Mouse (Mus musculus): ENCODE data around the gene Bex2.

GRCm38 (mm10) chrX:136085155-136085554, 17.1 kb upstream of the Bex2 start, which contains the start of gene Nxf3:
- TF ChIP-seq USF1 (IDR thresholded peaks at IDR 0.05; ENCODE audit: low read depth) (no peak), MYOG (IDR thresholded peaks at IDR 0.05; ENCODE audit: control insufficient read depth, extremely low read depth, insufficient read length) (no peak), CTCF (IDR thresholded peaks at IDR 0.05; ENCODE audit: control insufficient read depth, insufficient read depth, insufficient read length) (no peak), MAX (IDR thresholded peaks at IDR 0.05) (no peak), MYOD1 (IDR thresholded peaks at IDR 0.05; ENCODE audit: control insufficient read depth, insufficient read length, low read depth) (no peak)
